Mouse (Mus musculus): ENCODE data around the gene Anxa10. TPM values are rescaled to one million over a fixed set of nuclear protein-coding genes. Genes with fewer than 3 reads are reported as not detected.

Anxa10 gene
- polyA plus RNA-seq, 1 experiment from 2014 or later = not detected

GRCm38 (mm10) chr8:62014582-62014981 lies 108.4 kb downstream of the Anxa10 start:
- no peaks in the 10 kb centered on the region for H3K4me1 ChIP-seq (ENCODE audit: control insufficient read depth, insufficient read depth, low read length)
- ATAC-seq (ENCODE audit: insufficient number of reproducible peaks, low FRiP score, low TSS enrichment, low read depth) (no peak), DNase-seq (ENCODE audit: low spot score) (no peak)
- WGBS = 93% methylated on average over 4 of the region's 4 CpGs
- no peak overlapping the region for H3K4me3 ChIP-seq (ENCODE audit: low read depth, low read length)
- no peaks in the 10 kb centered on the region for H3K27me3 ChIP-seq (ENCODE audit: control insufficient read depth, insufficient read depth, low read length)
- no peak overlapping the region for H3K9ac ChIP-seq (ENCODE audit: low read length)
- H3K9me3 ChIP-seq (ENCODE audit: control insufficient read depth, low read length) = no peaks in the 10 kb centered on the region
- H3K36me3 ChIP-seq (ENCODE audit: control insufficient read depth, insufficient read depth, low read length) = no peaks in the 10 kb centered on the region
- H3K27ac ChIP-seq (replicated peaks; ENCODE audit: low read depth, low read length) = no peak overlapping the region
- no peak overlapping the region for H3K4me2 ChIP-seq (ENCODE audit: low read depth, severe bottlenecking)

GRCm38 (mm10) chr8:62014166-62014565 lies 108.8 kb downstream of the Anxa10 start:
- 89% methylated on average over 4 of the region's 4 CpGs for WGBS
- H3K4me3 ChIP-seq (ENCODE audit: low read depth, low read length) = no peak overlapping the region
- H3K36me3 ChIP-seq (ENCODE audit: control insufficient read depth, insufficient read depth, low read length) = no peaks in the 10 kb centered on the region
- H3K4me2 ChIP-seq (ENCODE audit: low read depth, severe bottlenecking) = no peak overlapping the region
- H3K27ac ChIP-seq (replicated peaks; ENCODE audit: low read depth, low read length) = no peak overlapping the region
- ATAC-seq (ENCODE audit: insufficient number of reproducible peaks, low FRiP score, low TSS enrichment, low read depth) = no peak
- no peaks in the 10 kb centered on the region for H3K9me3 ChIP-seq (ENCODE audit: control insufficient read depth, low read length)
- no peaks in the 10 kb centered on the region for H3K27me3 ChIP-seq (ENCODE audit: control insufficient read depth, insufficient read depth, low read length)
- no peak overlapping the region for H3K9ac ChIP-seq (ENCODE audit: low read length)
- H3K4me1 ChIP-seq (ENCODE audit: control insufficient read depth, insufficient read depth, low read length) = no peaks in the 10 kb centered on the region
- DNase-seq (ENCODE audit: low spot score) = no peak

Other genes with a start within 250 kb of the Anxa10 start
- gene Palld, start 220.5 kb downstream of the Anxa10 start, polyA plus RNA-seq (2014; fragmentation: Nextera tagmentation; extraction: Ambion mirVana) = 62.9 and 67.1 TPM in 2 replicates
- 0.04 TPM in 1 of 2 replicates, not detected in the other for gene Ddx60, start 195.1 kb downstream of the Anxa10 start, polyA plus RNA-seq (2014; fragmentation: Nextera tagmentation; extraction: Ambion mirVana)

Measured in limb, embryonic 11.5 days (tissue).